Comparison of ENCODE assay signal across 17 mouse cellular contexts in the genomic region with DNA sequence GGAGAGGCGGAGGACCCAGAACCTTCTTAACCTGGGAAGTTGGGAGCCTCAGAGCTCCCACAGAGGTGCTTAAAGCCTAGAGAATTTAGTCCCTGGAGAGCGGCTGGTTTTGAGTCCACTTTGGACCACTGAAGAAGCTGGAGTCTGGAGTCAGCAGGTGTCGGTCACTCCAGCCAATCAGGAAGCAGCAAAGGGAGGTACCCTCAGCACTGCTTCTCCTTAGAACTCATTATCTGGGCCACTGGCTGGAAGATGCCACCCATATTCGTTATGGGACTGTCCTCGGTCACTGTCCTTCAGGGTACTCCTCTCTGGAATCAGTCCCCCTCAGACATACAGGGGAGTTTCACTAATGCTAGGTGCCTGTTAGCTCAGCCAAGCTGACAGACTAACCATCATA. TPM values are rescaled to one million over a fixed set of nuclear protein-coding genes. Genes with fewer than 3 reads are reported as not detected.
"Had no signal": no experiment of that assay in that cellular context is flagged by ENCODE, and none has a peak within 500 bp of the region (broad histone marks: within the 10 kb centered on the region; RNA-seq: fewer than 3 reads in every experiment).

No protein-coding gene starts in this region.

- H3K9me3 ChIP-seq: limb, embryonic 12.5 days; limb, embryonic 15.5 days; megakaryocyte, embryonic 14.5 days; midbrain, embryonic 10.5 days; midbrain, embryonic 13.5 days; stomach, embryonic 15.5 days had no signal

- H3K36me3 ChIP-seq: limb, embryonic 12.5 days; limb, embryonic 15.5 days; midbrain, embryonic 10.5 days; midbrain, embryonic 13.5 days; stomach, embryonic 15.5 days had no signal

- H3K27ac ChIP-seq: kidney, postnatal 0 days; layer of hippocampus, adult 2 months; limb, embryonic 12.5 days; limb, embryonic 15.5 days; macrophage; midbrain, embryonic 10.5 days; midbrain, embryonic 13.5 days; stomach, embryonic 15.5 days had no signal

- DNase-seq: kidney, adult 2 months; kidney, postnatal 25 days; layer of hippocampus, adult 9-11 months; lung, adult 2 months; thymus, postnatal 4 days had no signal

- H3K4me1 ChIP-seq: limb, embryonic 12.5 days; limb, embryonic 15.5 days; midbrain, embryonic 10.5 days; midbrain, embryonic 13.5 days; stomach, embryonic 15.5 days had no signal

- H3K4me3 ChIP-seq: layer of hippocampus, adult 2 months; limb, embryonic 12.5 days; limb, embryonic 15.5 days; midbrain, embryonic 10.5 days; midbrain, embryonic 13.5 days; myocyte; stomach, embryonic 15.5 days had no signal

- H3K27me3 ChIP-seq: limb, embryonic 12.5 days; limb, embryonic 15.5 days; midbrain, embryonic 13.5 days; stomach, embryonic 15.5 days had no signal

- H3K4me2 ChIP-seq: limb, embryonic 12.5 days; limb, embryonic 15.5 days; midbrain, embryonic 13.5 days; stomach, embryonic 15.5 days had no signal

- ATAC-seq: intestine, postnatal 0 days; midbrain, embryonic 13.5 days; midbrain, embryonic 16.5 days had no signal

- H3K9ac ChIP-seq: limb, embryonic 12.5 days; limb, embryonic 15.5 days; midbrain, embryonic 13.5 days; stomach, embryonic 15.5 days had no signal

RNA-seq across cellular contexts. Expression of a gene that starts 30.3 kb away (rescaled TPM):
- polyA plus RNA-seq: macrophage had no signal
